Mouse (Mus musculus): Measurements from ENCODE around the gene Focad. TPM values are rescaled to one million over a fixed set of nuclear protein-coding genes. Genes with fewer than 3 reads are reported as not detected.
"Not testable (repeated sequence)": the region's sequence is repeated elsewhere in the genome, so short reads cannot be mapped to it uniquely, and the experiment has no call there.

The Focad gene
- polyA plus RNA-seq, 1 experiment from 2014 or later, result 20.8 TPM

GRCm38 (mm10) chr4:88350910-88351309 lies 256.5 kb downstream of the Focad start:
- peak; percentile 94 for DNase-seq
- 1% methylated on average over 4 of the region's 4 CpGs for WGBS
- Histone ChIP-seq H3K4me1 (ENCODE audit: insufficient read depth) (no peaks in the 10 kb centered on the region), H3K27ac (ENCODE audit: low read depth) (no peak overlapping the region), H3K9ac (no peak overlapping the region), H3K9me3 (ENCODE audit: low read depth, low read length) (no peaks in the 10 kb centered on the region), H3K4me2 (no peak overlapping the region), H3K4me3 (ENCODE audit: low read depth, low read length) (no peak overlapping the region), H3K27me3 (ENCODE audit: insufficient read depth, low read length) (no peaks in the 10 kb centered on the region), H3K36me3 (ENCODE audit: insufficient read depth) (no peaks in the 10 kb centered on the region)
- peak; percentile 44; the same call in 1 of the 2 replicates for ATAC-seq (ENCODE audit: insufficient read depth)
- TF ChIP-seq CTCF (IDR thresholded peaks at IDR 0.05; ENCODE audit: low read depth), result peak; percentile 97

GRCm38 (mm10) chr4:88356652-88357051 lies 262.2 kb downstream of the Focad start:
- ATAC-seq (ENCODE audit: insufficient read depth) (no peak), DNase-seq (peak; percentile 65)
- 72% methylated on average over 2 of the region's 2 CpGs for WGBS

GRCm38 (mm10) chr4:88357431-88357830 lies 263.0 kb downstream of the Focad start:
- no peaks in the 10 kb centered on the region for H3K36me3 ChIP-seq (ENCODE audit: insufficient read depth)

More at GRCm38 (mm10) chr4:88356652-88357051, 262.2 kb downstream of the Focad start:
- Histone ChIP-seq H3K27ac (ENCODE audit: low read depth) (no peak overlapping the region), H3K36me3 (ENCODE audit: insufficient read depth) (no peaks in the 10 kb centered on the region), H3K9ac (no peak overlapping the region), H3K4me3 (ENCODE audit: low read depth, low read length) (no peak overlapping the region), H3K27me3 (ENCODE audit: insufficient read depth, low read length) (no peaks in the 10 kb centered on the region), H3K4me2 (no peak overlapping the region), H3K4me1 (ENCODE audit: insufficient read depth) (no peaks in the 10 kb centered on the region), H3K9me3 (ENCODE audit: low read depth, low read length) (no peaks in the 10 kb centered on the region)
- TF ChIP-seq CTCF (IDR thresholded peaks at IDR 0.05; ENCODE audit: low read depth), result peak; percentile 60

GRCm38 (mm10) chr4:88369951-88370350 lies 275.5 kb downstream of the Focad start:
- Histone ChIP-seq H3K27ac (ENCODE audit: low read depth) (no peak overlapping the region), H3K36me3 (ENCODE audit: insufficient read depth) (no peaks in the 10 kb centered on the region), H3K9me3 (ENCODE audit: low read depth, low read length) (no peaks in the 10 kb centered on the region), H3K9ac (no peak overlapping the region), H3K27me3 (ENCODE audit: insufficient read depth, low read length) (no peaks in the 10 kb centered on the region), H3K4me1 (ENCODE audit: insufficient read depth) (no peaks in the 10 kb centered on the region), H3K4me3 (ENCODE audit: low read depth, low read length) (no peak overlapping the region), H3K4me2 (no peak overlapping the region)
- WGBS, result 92% methylated on average over 6 of the region's 6 CpGs
- DNase-seq (no peak), ATAC-seq (ENCODE audit: insufficient read depth) (no peak)
- TF ChIP-seq CTCF (IDR thresholded peaks at IDR 0.05; ENCODE audit: low read depth), result no peak

More at GRCm38 (mm10) chr4:88357431-88357830, 263.0 kb downstream of the Focad start:
- no peak overlapping the region for H3K4me3 ChIP-seq (ENCODE audit: low read depth, low read length)
- DNase-seq (no peak), ATAC-seq (ENCODE audit: insufficient read depth) (no peak)
- 74% methylated on average over 3 of the region's 3 CpGs for WGBS
- no peaks in the 10 kb centered on the region for H3K27me3 ChIP-seq (ENCODE audit: insufficient read depth, low read length)
- no peak for TF ChIP-seq CTCF (IDR thresholded peaks at IDR 0.05; ENCODE audit: low read depth)
- no peak overlapping the region for H3K9ac ChIP-seq
- no peaks in the 10 kb centered on the region for H3K9me3 ChIP-seq (ENCODE audit: low read depth, low read length)
- H3K27ac ChIP-seq (ENCODE audit: low read depth), result no peak overlapping the region
- H3K4me2 ChIP-seq, result no peak overlapping the region
- no peaks in the 10 kb centered on the region for H3K4me1 ChIP-seq (ENCODE audit: insufficient read depth)

DNA sequence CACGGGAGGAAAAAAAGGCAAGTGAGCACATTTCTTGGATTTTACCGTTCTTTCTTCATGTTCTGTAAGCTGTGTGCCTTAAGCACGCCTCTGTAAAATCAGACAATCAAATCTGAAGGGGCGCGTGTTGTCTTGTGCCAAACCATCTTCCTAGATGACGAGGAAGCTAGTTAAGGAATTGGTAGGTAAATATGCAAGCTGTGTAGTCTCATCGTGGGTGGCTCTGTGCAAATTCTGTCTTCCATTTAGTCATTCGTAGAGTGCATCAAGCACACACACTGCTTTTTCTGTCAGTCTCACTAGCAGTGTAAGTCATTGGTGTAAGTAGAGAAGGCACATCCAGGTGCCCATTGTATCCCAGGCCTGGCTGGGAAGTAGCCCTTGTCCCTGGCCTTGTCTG lies 276.4 kb downstream of the Focad start:
- DNase-seq (no peak), ATAC-seq (ENCODE audit: insufficient read depth) (no peak)
- no peaks in the 10 kb centered on the region for H3K4me1 ChIP-seq (ENCODE audit: insufficient read depth)
- no peaks in the 10 kb centered on the region for H3K9me3 ChIP-seq (ENCODE audit: low read depth, low read length)
- no peaks in the 10 kb centered on the region for H3K27me3 ChIP-seq (ENCODE audit: insufficient read depth, low read length)
- 87% methylated on average over 8 of the region's 8 CpGs for WGBS
- H3K4me3 ChIP-seq (ENCODE audit: low read depth, low read length), result no peak overlapping the region
- no peak overlapping the region for H3K9ac ChIP-seq
- no peaks in the 10 kb centered on the region for H3K36me3 ChIP-seq (ENCODE audit: insufficient read depth)
- no peak overlapping the region for H3K27ac ChIP-seq (ENCODE audit: low read depth)
- H3K4me2 ChIP-seq, result no peak overlapping the region
- TF ChIP-seq CTCF (IDR thresholded peaks at IDR 0.05; ENCODE audit: low read depth), result no peak

GRCm38 (mm10) chr4:88372293-88373224 lies 278.1 kb downstream of the Focad start:
- H3K36me3 ChIP-seq (ENCODE audit: insufficient read depth), result no peaks in the 10 kb centered on the region
- DNase-seq (no peak), ATAC-seq (ENCODE audit: insufficient read depth) (no peak)
- no peak for TF ChIP-seq CTCF (IDR thresholded peaks at IDR 0.05; ENCODE audit: low read depth)
- no peaks in the 10 kb centered on the region for H3K9me3 ChIP-seq (ENCODE audit: low read depth, low read length)
- no peak overlapping the region for H3K4me3 ChIP-seq (ENCODE audit: low read depth, low read length)
- WGBS, result 81% methylated on average over 18 of the region's 18 CpGs
- H3K27me3 ChIP-seq (ENCODE audit: insufficient read depth, low read length), result no peaks in the 10 kb centered on the region
- H3K4me2 ChIP-seq, result no peak overlapping the region
- H3K27ac ChIP-seq (ENCODE audit: low read depth), result no peak overlapping the region
- no peaks in the 10 kb centered on the region for H3K4me1 ChIP-seq (ENCODE audit: insufficient read depth)
- H3K9ac ChIP-seq, result no peak overlapping the region

- TF ChIP-seq CTCF (IDR thresholded peaks at IDR 0.05; ENCODE audit: low read depth), result no peak
- Histone ChIP-seq H3K4me1 (ENCODE audit: insufficient read depth) (no peaks in the 10 kb centered on the region), H3K27ac (ENCODE audit: low read depth) (no peak overlapping the region), H3K27me3 (ENCODE audit: insufficient read depth, low read length) (no peaks in the 10 kb centered on the region), H3K9me3 (ENCODE audit: low read depth, low read length) (no peaks in the 10 kb centered on the region), H3K4me2 (no peak overlapping the region), H3K4me3 (ENCODE audit: low read depth, low read length) (no peak overlapping the region), H3K9ac (no peak overlapping the region), H3K36me3 (ENCODE audit: insufficient read depth) (no peaks in the 10 kb centered on the region)
- WGBS, result 92% methylated on average over 1 of the region's 1 CpGs
- no peak for DNase-seq
- no peak for ATAC-seq (ENCODE audit: insufficient read depth)
Observed at GRCm38 (mm10) chr4:88390036-88390435, 295.6 kb downstream of the Focad start.

DNA sequence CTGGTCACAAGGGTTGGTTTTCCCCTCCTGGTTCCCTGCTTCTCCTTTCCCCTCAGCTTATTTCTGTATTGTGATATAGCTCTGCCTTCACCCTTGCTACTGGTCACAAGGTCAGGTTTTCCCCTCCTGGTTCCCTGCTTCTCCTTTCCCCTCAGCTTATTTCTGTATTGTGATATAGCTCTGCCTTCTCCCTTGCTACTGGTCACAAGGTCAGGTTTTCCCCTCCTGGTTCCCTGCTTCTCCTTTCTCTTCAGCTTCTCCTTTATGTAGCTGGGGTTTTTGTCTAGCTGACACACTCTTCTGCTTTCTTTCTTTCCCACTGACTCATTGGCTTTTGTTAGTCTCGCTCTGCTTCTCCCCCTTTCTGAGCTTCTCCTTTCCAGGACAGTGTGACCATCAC lies 296.2 kb downstream of the Focad start:
- H3K36me3 ChIP-seq (ENCODE audit: insufficient read depth); DNase-seq: not testable (repeated sequence)
- 84% methylated on average over 1 of the region's 1 CpGs for WGBS

More for the DNA sequence above, 296.2 kb downstream of the Focad start:
- H3K27ac ChIP-seq (ENCODE audit: low read depth); H3K4me1 ChIP-seq (ENCODE audit: insufficient read depth); H3K27me3 ChIP-seq (ENCODE audit: insufficient read depth, low read length); ATAC-seq (ENCODE audit: insufficient read depth); H3K9ac ChIP-seq; H3K9me3 ChIP-seq (ENCODE audit: low read depth, low read length); H3K4me2 ChIP-seq; H3K4me3 ChIP-seq (ENCODE audit: low read depth, low read length): not testable (repeated sequence)

Measured in lung, embryonic 14.5 days (tissue).